Mouse (Mus musculus) bone marrow macrophage, adult 2 months (primary cell): ENCODE results near the gene Sema4f.

ENCODE experiments used
- CTCF ChIP-seq: IDR thresholded peaks from 2 replicates; pipeline ENCODE4 v1.5.1; 2012; ENCODE audit warnings: low read depth, mild to moderate bottlenecking, low read length, moderate library complexity
- POLR2A ChIP-seq: IDR thresholded peaks from 2 replicates; pipeline ENCODE4 v1.6.1; 2012; ENCODE audit warnings: mild to moderate bottlenecking, low read depth, low read length, borderline replicate concordance

GRCm38 (mm10) chr6:82918371-82918770 lies 21.2 kb downstream of the Sema4f start:
- TF ChIP-seq CTCF (no peak), POLR2A (no peak)
